Mouse (Mus musculus): ENCODE measurements around the gene Nsd1.
A peak's percentile ranks its signal among the peaks of the same experiment; 100 is the strongest.

Gene Nsd1

DNA sequence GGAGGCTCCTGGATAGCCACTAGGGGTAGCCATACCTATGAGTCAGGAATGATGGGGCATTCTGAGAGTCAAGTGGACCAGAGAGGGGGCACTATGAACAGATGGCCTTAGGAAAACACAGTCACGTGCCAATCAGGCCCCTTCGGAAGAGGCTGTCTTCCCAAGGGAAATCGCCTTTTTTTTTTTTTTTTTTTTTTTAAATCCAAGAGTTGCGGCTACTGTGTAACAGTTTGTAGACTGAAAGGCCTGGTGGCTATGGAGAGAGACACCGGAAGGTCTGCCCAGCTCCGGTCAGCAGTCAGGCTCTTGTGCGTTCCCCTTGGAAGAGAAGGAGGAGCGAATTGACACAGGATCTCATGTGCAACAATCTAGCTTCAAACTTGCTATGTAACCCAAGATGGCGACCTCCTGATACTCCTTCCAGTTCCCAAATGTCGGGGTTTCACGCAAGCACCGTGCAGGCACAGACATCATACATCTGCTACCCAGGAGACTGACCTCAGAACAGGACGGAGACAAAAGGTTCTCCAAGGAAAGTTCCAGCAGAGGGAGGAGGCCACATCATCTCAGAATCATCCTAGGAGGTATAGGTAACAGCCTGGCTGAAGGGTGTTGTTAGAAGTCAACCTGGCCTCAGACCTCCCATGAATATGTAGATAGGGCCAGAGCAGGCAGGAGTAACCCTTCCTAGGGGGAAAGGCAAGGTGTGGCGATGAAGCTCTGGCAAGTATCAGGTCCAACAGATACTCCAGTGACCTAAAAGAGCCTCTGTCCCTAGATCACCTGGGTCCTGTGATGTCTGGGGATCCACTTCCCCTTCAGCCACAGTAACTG lies 121.2 kb downstream of the Nsd1 start:
- DNase-seq = no peak

DNA sequence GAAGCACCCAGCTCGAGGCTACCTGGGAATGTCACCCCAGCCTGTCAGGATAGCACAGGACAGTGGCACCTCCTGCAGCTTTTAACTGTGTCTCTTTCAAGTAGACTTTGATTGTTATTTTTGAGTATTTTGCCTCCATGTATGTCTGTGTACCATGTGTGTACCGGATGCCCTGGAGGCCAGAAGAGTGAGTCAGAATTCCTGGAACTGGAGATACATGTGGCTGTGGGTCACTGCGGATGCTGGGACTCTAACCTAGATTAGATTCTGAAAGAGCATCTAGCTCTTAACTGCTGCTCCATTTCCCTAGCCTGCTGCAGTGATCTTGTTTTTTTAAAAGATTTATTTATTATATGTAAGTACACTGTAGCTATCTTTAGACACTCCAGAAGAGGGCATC lies 122.7 kb downstream of the Nsd1 start:
- no peak for DNase-seq

DNA sequence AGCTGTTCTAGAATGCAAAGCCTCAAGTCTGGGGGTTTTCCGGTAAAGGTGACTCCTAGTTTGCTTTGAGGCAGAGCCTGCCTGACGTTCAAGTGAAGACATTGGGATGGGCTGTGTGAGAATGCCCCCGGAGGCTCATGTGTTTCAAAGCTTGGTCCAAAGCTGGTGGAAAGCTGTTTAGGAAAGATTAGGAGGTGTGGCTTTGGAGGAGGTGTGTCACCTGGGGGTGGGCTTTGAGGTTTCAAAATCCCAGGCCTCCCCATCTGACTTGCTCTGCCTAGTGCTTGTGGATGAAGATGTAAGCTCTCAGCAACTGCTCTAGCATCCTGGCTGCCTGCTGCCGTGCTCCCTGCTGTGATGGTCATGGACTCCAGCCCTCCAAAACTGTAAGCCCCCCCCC lies 126.1 kb downstream of the Nsd1 start:
- DNase-seq = no peak

DNA sequence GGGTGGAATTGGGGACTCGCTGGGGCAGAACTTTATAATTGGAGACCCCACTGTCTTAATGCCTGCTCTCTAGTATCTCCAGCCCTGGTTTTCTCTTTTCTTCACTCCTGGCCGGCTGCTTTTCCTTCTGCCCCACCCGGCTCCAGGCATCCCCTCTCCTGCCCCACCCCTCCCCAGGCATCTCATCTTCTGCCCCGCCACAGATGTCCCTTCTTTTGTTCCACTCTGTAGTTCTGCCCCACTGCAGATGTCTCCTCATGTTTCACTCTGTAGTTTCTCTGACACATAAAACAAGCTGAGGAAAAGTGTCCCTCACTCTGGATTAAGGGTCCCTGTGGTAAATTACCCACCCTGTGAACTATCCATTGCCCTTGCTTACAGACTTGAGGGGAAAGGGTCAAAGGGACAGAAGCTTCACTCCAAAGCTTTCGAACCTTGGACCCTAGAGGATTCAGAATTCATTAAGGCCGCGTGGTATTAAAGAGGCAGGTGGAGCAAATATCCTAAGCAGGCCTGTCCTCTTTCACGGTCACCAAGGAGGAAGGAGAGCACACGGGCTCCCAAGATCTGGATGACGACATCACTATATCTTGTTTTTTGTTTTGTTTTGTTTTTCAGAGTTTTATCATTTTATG lies 127.9 kb downstream of the Nsd1 start:
- DNase-seq = no peak

DNA sequence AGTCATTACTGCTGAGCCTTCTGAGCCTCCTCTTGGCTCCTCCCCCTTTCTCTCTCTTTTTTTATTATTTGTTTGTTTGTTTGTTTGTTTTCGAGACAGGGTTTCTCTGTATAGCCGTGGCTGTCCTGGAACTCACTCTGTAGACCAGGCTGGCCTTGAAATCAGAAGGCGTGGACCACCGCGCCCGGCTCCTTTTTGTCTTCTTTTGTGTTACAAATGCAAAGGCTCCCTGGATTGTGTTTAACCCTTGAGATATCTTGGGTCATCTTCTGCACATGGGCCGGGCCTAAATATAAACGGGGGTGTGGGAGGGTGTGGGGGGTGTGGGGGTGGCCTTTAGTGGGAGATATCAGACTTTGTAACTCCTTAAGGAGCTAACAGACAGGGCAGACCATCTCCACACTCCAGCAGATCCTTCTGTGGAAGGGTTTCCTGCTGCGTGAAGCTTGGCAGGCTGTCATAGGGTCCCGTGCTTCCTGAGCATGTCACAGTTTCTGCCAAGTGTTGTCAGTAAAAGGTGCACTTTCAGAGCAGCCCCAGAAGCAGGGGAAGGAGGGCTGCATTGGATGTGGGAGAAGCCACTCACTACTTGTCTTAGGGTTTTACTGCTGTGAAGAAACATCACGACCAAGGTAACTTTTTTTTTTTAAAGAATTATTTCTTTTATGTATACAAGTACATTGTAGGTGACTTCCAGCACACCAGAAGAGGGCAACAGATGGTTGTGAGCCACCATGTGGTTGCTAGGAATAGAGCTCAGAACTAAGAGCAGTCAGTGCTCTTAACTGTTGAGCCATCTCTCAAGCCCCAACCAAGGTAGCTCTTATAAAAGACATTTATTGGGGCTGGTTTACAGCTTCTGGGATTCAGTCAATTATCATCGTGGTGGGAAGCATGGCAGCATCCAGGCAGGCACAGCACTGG lies 128.8 kb downstream of the Nsd1 start:
- DNase-seq = no peak

DNA sequence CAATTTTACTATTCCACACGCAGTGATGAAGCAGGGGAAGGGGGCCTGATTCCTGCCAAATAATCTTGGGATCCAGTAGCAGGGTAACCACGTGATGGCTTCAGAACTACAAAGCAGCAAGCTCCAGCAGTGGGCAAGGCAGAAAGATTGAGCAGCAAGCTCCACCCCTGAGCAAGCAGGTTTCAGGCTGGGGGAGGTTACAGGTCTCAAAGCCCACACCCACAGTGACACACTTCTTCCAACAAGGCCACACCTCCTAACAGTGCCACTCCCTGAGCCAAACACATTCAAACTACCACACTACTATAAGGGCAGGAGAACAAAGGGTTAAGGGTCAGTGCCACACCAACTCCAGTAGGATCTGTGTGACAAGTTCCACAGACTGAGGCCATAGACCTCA lies 129.7 kb downstream of the Nsd1 start:
- DNase-seq = no peak

DNA sequence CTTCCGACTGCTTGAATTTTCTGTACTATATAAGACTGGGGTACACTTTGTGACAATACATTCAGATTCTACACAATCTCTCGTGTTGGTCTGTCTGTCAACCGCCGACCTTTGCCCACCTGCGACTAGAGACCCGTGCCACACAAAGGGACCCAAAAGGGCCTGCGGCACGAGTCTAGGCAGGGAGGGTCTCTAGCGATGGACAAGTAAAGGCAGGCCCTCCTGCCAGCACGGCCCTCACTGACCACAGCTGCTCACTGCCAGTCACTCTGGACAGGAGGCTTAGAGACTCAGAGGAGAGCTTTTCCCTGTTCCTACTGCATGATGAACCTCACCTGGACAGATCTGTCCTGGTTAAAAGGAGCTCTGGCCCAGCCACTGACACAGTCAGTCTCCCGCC lies 132.9 kb downstream of the Nsd1 start:
- no peak for DNase-seq

DNA sequence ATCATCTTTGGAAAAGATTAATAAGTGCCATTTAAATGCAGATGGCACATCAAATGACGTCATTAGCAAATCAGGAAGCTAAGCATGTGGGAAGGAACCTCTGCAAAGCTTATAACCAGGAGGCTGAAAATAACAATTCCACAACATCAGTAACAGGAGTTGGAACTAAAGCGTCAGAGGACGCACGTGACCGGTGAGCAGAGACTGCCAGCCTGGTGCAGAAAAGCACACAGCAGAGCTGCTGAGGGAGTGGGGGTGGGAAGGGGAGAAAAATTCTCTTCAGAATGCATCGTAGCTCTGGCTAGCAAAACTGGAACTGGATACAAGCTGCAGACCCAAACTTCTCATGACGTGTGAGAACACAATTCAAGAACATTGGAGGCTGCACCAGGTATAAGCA lies 134.7 kb downstream of the Nsd1 start:
- no peak for DNase-seq

DNA sequence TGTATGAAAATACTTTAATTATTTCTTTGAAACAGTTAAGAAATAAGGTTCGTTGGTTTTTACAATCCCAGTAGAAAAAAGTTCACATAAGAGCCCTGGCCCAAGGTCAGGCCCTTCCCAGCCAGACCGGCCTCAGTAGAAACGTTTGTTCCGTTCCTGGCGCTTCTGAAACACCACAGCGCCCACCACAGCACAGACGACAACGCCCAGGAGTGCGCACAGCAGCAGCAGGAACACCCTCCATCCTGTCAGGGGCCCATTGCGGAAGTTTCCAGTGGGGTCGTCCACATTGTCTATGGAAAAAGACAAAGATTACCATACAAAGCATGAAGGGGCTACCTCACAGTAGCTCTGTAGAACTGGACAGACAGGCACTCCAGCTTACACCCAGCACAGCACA lies 137.2 kb downstream of the Nsd1 start:
- no peak for DNase-seq

DNA sequence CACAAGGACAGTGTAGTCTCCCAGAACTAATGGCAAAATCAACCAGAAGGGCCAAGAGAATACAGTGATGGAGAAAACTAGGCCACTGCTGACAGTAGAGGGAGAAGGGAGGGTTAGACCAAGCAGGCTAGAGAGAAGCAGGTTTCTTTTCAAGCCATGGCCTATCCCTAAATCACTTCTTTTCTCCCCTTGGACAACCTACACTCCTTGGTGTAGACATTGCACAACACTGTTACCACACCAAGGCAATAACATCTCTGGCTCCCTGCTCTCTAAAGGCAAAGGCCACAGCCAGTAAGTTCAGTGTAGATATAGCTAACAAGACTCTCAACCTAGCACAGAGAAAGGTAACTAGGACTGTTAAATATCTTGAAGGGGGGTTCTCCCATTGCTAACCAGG lies 151.6 kb downstream of the Nsd1 start:
- DNase-seq = no peak

DNA sequence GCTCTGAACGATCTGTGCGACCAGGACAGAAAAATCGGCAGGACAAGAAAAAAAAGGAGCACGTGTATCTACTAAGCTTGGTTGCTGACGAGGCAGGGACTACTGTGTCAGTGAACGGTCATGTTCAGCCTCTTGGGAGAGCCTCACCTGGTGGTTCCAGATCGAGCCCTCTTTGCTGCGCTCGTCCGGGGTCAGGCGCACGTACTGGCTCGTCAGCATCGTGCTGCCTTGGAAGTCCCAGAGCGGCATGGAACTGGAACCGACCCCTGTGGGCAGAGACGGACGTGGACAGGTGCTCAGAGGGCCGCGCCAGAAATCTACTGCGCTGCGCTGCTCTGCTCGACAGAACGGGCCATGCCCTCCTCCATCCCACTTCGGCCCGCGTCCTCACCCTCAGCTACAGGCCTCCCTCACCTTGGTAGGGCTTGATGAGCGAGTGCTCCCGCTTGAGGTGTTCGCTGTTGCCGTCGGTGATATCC lies 152.4 kb downstream of the Nsd1 start:
- no peak for DNase-seq

DNA sequence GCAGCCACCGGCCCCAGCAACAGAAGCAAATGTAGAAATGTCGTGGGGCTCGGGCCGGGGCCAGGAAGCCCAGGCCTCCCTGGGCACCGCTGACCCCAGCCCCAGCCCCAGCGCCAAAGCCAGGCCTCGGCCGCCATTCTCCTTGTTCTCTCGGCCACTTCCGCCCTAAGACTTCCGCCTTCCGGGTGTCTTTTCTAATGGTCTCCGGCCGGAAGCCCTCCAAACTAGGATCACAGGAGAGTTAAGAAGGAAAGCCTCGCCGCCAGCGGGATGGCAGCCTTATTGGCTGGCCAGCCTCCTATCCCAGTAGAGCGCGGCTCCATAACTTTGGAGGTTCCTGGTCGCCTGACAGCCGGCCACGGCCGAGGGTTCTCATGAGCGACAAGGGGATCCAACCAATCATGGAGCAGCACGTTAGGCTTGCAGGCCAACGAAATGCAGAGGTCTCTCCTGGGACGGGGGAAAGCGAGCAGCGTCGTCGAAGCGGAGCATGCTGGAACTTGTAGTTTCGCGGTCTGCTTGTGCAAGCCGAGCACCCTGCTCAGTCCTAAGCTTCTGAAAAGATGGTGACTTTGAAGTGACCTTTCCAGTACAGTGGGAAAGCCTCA lies 153.0 kb downstream of the Nsd1 start, which contains the start of gene Lman2:
Lman2 (minus strand) TSS at position 331 of the 608 bp plus-strand sequence.
- DNase-seq = peak; percentile 94 to 97

Data from kidney, postnatal 4 days (tissue).